Mouse (Mus musculus) stomach, postnatal 0 days (tissue): ENCODE results near the gene Ccdc148.

ENCODE experiments used
- CTCF ChIP-seq: IDR thresholded peaks from 2 replicates; pipeline ENCODE4 v1.5.1; 2016; ENCODE audit warnings: antibody characterized with exemption, low read depth, mild to moderate bottlenecking, moderate library complexity
- EP300 ChIP-seq: optimal IDR thresholded peaks from 2 replicates; pipeline ENCODE3; 2016; ENCODE audit warnings: antibody characterized with exemption

DNA sequence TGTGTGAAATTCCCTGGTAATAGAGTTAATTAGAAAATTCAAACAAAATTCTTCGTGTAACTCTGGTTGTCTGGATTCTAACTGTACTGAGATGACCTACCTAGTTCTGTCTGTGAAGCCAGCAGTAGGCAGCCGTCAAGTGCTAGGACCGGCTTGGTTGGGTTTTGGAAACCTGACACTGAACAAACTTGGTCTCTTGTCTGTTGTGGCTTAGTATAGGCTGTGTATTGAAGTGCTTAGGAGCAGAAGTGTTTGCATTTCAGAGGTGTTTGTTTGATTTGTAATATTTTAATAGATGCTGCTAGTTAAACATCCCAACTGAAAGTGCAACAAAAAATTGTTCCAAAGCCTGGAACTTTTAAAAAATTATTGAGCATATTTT lies 9.7 kb upstream of the Ccdc148 start:
- no peak for TF ChIP-seq CTCF
- no peak for TF ChIP-seq EP300
